Mouse (Mus musculus) liver, embryonic 14.5 days (tissue): Measurements from ENCODE around the gene Daglb. TPM values are rescaled to one million over a fixed set of nuclear protein-coding genes. Genes with fewer than 3 reads are reported as not detected.

Experiments used
- ATAC-seq: fragments of 200-750 bp; cut with Nextera tagmentation; 2 replicates; pipeline ENCODE4 v1.8.0; 2017; ENCODE audit warnings: moderate number of reproducible peaks, mild to moderate bottlenecking, moderate library complexity; ENCODE audit not compliant: insufficient read depth
- DNase-seq, 3 experiments: peaks; one replicate each; pipeline ENCODE4 v3.0.0-alpha.2; 2012 to 2013; ENCODE audit warnings: low read depth in 3 of 3, low spot score in 3 of 3
- H3K27ac ChIP-seq: fragments of 300-500 bp; sonication (generic); 2 replicates; pipeline ENCODE4 v1.5.1; 2014; ENCODE audit warnings: moderate library complexity, mild to moderate bottlenecking, control low read depth, inconsistent platforms
- H3K27me3 ChIP-seq: fragments of 300-500 bp; sonication (generic); 2 replicates; pipeline ENCODE4 v1.6.1; 2014; ENCODE audit warnings: mild to moderate bottlenecking, low read length, moderate library complexity; ENCODE audit not compliant: control insufficient read depth, insufficient read depth
- H3K36me3 ChIP-seq: fragments of 300-500 bp; sonication (generic); replicated peaks from 2 replicates; pipeline ENCODE4 v1.6.1; 2014; ENCODE audit warnings: low read depth; ENCODE audit not compliant: control insufficient read depth, insufficient read depth
- H3K4me1 ChIP-seq, 2 experiments: fragments of 200-500 bp in 1 of 2; fragments of 300-500 bp in 1 of 2; sonication (generic) in 1 of 2; replicated peaks; 2 replicates each; pipeline ENCODE4 v1.6.1; 2012 to 2014; ENCODE audit warnings: antibody characterized with exemption in 1 of 2, inconsistent platforms in 1 of 2, low read length in 1 of 2; ENCODE audit not compliant: control insufficient read depth in 2 of 2, insufficient read depth in 2 of 2
- H3K4me2 ChIP-seq: fragments of 300-500 bp; sonication (generic); 2 replicates; pipeline ENCODE4 v1.6.1; 2014; ENCODE audit warnings: low read depth, mild to moderate bottlenecking, control low read depth, moderate library complexity
- H3K4me3 ChIP-seq, 2 experiments: fragments of 200-500 bp in 1 of 2; fragments of 300-500 bp in 1 of 2; sonication (generic) in 1 of 2; 2 replicates each; pipeline ENCODE4 v1.5.1; 2012 to 2014; ENCODE audit warnings: low read depth in 2 of 2, low read length in 2 of 2, mild to moderate bottlenecking in 2 of 2, control low read depth in 1 of 2, inconsistent platforms in 1 of 2, moderate library complexity in 1 of 2; ENCODE audit not compliant: insufficient read depth in 1 of 2
- H3K9ac ChIP-seq: fragments of 300-500 bp; sonication (generic); replicated peaks from 2 replicates; pipeline ENCODE4 v1.6.1; 2014; ENCODE audit warnings: mild to moderate bottlenecking, control low read depth, moderate library complexity
- H3K9me3 ChIP-seq: fragments of 300-500 bp; sonication (generic); 2 replicates; pipeline ENCODE4 v1.6.1; 2016; ENCODE audit warnings: low read length, mixed read lengths; ENCODE audit not compliant: control insufficient read depth
- CTCF ChIP-seq: IDR thresholded peaks from 2 replicates; pipeline ENCODE4 v1.5.1; 2016; ENCODE audit warnings: antibody characterized with exemption, low read depth, control low read depth
- EP300 ChIP-seq: IDR thresholded peaks from 2 replicates; pipeline ENCODE4 v1.6.1; 2016; ENCODE audit warnings: antibody characterized with exemption, low read depth
- whole genome bisulfite sequencing: fragments of 180-500 bp; shearing (Covaris S2); extraction: QIAGEN DNeasy Blood & Tissue Kit; methylation state at CpG from one replicate; pipeline ENCODE4 v1.1.7; 2014; ENCODE audit not compliant: insufficient replicate concordance; 5-methylcytosine and 5-hydroxymethylcytosine counted together
- polyA plus RNA-seq, 2 experiments: library from polyadenylated mRNA; depleted of rRNA in 1 of 2; stranded (reverse) in 1 of 2; unstranded in 1 of 2; fragments of >200 nt; fragmentation: Nextera tagmentation in 1 of 2; extraction: Ambion mirVana in 1 of 2; gene quantifications; 2 replicates each; pipeline versions ENCODE4 v1.2.1 to v1.2.3; 2012 to 2014

The Daglb gene
- polyA plus RNA-seq, 2 experiments: 4.5 to 4.9 TPM

GRCm38 (mm10) chr5:143528308-143528683 is 63.9 kb downstream of the Daglb start:
- TF ChIP-seq CTCF (no peak), EP300 (no peak)
- Histone ChIP-seq H3K9me3 (no peaks in the 10 kb centered on the region), H3K27ac (peak overlapping the region; percentile 90), H3K4me3 (peak overlapping the region; percentile 96 to 97), H3K27me3 (no peaks in the 10 kb centered on the region), H3K9ac (peak overlapping the region; percentile 99), H3K4me2 (peak overlapping the region; percentile 66), H3K36me3 (peaks cover 3% of the 10 kb centered on the region; the same call in 1 of the 2 replicates), H3K4me1 (peaks cover 20 to 35% of the 10 kb centered on the region in 2 experiments)
- DNase-seq (no peak), ATAC-seq (peak; percentile 6)
- 15% methylated on average over 7 of the region's 7 CpGs for WGBS

GRCm38 (mm10) chr5:143530715-143531114 is 66.3 kb downstream of the Daglb start:
- Histone ChIP-seq H3K4me2 (no peak overlapping the region), H3K36me3 (no peaks in the 10 kb centered on the region), H3K9me3 (no peaks in the 10 kb centered on the region), H3K9ac (no peak overlapping the region), H3K27ac (no peak overlapping the region), H3K27me3 (no peaks in the 10 kb centered on the region), H3K4me3 (no peak overlapping the region), H3K4me1 (peaks cover 10 to 19% of the 10 kb centered on the region in 2 experiments)
- WGBS: 33% methylated on average over 7 of the region's 7 CpGs
- no peak for ATAC-seq
- TF ChIP-seq EP300 (no peak), CTCF (no peak)
- DNase-seq: no peak

- DNase-seq (no peak), ATAC-seq (no peak)
- no peak for TF ChIP-seq EP300
- TF ChIP-seq CTCF: no peak
- no peak overlapping the region for H3K4me2 ChIP-seq
- H3K27me3 ChIP-seq: no peaks in the 10 kb centered on the region
- H3K4me1 ChIP-seq: peaks cover 2% of the 10 kb centered on the region in 2 experiments; a peak in 1 of 4 replicates
- 70% methylated on average over 4 of the region's 4 CpGs for WGBS
- no peaks in the 10 kb centered on the region for H3K36me3 ChIP-seq
- H3K9me3 ChIP-seq: no peaks in the 10 kb centered on the region
- H3K4me3 ChIP-seq: no peak overlapping the region
- H3K27ac ChIP-seq: no peak overlapping the region
- H3K9ac ChIP-seq: no peak overlapping the region
These were observed 70.5 kb downstream of the Daglb start for GRCm38 (mm10) chr5:143534922-143535321.

- ATAC-seq: no peak
- no peak overlapping the region for H3K4me2 ChIP-seq
- H3K27ac ChIP-seq: no peak overlapping the region
- no peaks in the 10 kb centered on the region for H3K36me3 ChIP-seq
- no peak for DNase-seq
- TF ChIP-seq EP300 (no peak), CTCF (no peak)
- H3K9me3 ChIP-seq: no peaks in the 10 kb centered on the region
- H3K27me3 ChIP-seq: no peaks in the 10 kb centered on the region
- H3K4me3 ChIP-seq: no peak overlapping the region
- no peaks in the 10 kb centered on the region for H3K4me1 ChIP-seq
- 9% methylated on average over 2 of the region's 2 CpGs for WGBS
- H3K9ac ChIP-seq: no peak overlapping the region
These were observed 72.6 kb downstream of the Daglb start for GRCm38 (mm10) chr5:143537022-143537421.

- ATAC-seq (no peak), DNase-seq (no peak)
- TF ChIP-seq EP300: no peak
- no peak for TF ChIP-seq CTCF
- no peaks in the 10 kb centered on the region for H3K9me3 ChIP-seq
- no peak overlapping the region for H3K4me3 ChIP-seq
- no peak overlapping the region for H3K4me2 ChIP-seq
- H3K36me3 ChIP-seq: no peaks in the 10 kb centered on the region
- H3K9ac ChIP-seq: no peak overlapping the region
- 48% methylated on average over 8 of the region's 8 CpGs for WGBS
- H3K27ac ChIP-seq: no peak overlapping the region
- H3K27me3 ChIP-seq: no peaks in the 10 kb centered on the region
- no peaks in the 10 kb centered on the region for H3K4me1 ChIP-seq
These were observed 74.7 kb downstream of the Daglb start for GRCm38 (mm10) chr5:143539111-143539510.
